8 mouse cellular contexts compared by ENCODE assay signal in the genomic region with DNA sequence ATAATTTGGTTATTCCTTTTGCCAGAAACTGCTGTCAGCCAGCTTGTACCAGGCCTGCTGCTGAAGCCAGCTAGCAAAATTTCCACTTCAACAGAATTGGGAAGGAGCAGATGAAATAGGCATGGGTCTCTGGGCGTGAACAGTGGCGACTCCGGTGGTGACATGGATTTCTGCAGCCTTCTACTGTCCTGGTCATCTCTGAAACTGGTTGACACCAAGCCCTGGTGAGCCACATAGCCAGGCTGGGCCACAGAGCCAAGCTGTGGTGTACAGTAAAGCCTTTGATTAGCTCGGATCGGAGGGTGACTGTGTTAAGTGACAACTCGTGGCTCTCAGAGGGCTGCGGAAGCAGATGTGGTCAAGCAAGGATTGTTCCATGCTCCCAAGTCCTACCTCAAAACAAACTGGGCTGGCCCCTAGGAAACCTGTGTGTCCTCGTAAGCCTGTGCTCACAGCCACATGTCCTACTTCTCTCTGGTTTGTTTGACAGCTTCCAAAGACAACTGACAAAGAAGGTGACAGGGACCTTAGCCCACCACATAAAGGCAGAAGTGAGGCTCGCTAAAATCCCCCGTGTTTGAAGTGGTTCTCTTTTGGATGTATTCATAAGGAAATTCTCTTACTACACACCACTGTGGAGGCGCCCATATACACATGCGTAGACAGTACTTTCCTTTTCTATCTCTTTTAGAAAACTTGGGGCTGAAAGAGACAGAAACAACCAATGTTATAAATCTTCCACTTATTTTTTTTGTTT. TPM values are rescaled to one million over a fixed set of nuclear protein-coding genes. Genes with fewer than 3 reads are reported as not detected.
DNase-seq lines count a peak whose midpoint lies in the region; ATAC-seq lines count a peak whose summit lies in the region.

No protein-coding gene starts in this region.

- 63% methylated on average over 12 of the region's 12 CpGs for WGBS in embryonic facial prominence, embryonic 15.5 days
- 78% methylated on average over 12 of the region's 12 CpGs for WGBS in hindbrain, embryonic 11.5 days

- peak overlapping the region; percentile 48; the same call in 1 of the 2 replicates for H3K4me2 ChIP-seq in embryonic facial prominence, embryonic 15.5 days (replicated peaks)
- H3K4me2 ChIP-seq in hindbrain, embryonic 11.5 days (replicated peaks; ENCODE audit: low read depth, low read length): no peak overlapping the region

- peak; percentile 15 to 19 for DNase-seq in left cerebral cortex, adult 18-20 months (ENCODE audit: low spot score in 2 of 2)
- DNase-seq in left cerebral cortex, postnatal 25 days (ENCODE audit: low spot score in 2 of 2): no peak
- DNase-seq in adipocyte (ENCODE audit: low spot score): peak; percentile 81
- peak; percentile 37 for DNase-seq in hindbrain, embryonic 11.5 days (ENCODE audit: low spot score)
- DNase-seq in thymus, postnatal 36 days: peak; percentile 24 to 41
- no peak for DNase-seq in MN1 (ENCODE audit: low spot score)

- H3K36me3 ChIP-seq in embryonic facial prominence, embryonic 15.5 days: no peaks in the 10 kb centered on the region
- H3K36me3 ChIP-seq in hindbrain, embryonic 11.5 days (ENCODE audit: control insufficient read depth, insufficient read depth, low read length): no peaks in the 10 kb centered on the region

- H3K9ac ChIP-seq in embryonic facial prominence, embryonic 15.5 days: no peak overlapping the region
- H3K9ac ChIP-seq in hindbrain, embryonic 11.5 days (ENCODE audit: low read depth, low read length): no peak overlapping the region

- H3K4me1 ChIP-seq in embryonic facial prominence, embryonic 15.5 days: peaks cover 31% of the 10 kb centered on the region
- H3K4me1 ChIP-seq in hindbrain, embryonic 11.5 days (replicated peaks; ENCODE audit: control insufficient read depth, insufficient read depth, low read length): peaks cover 5% of the 10 kb centered on the region; the same call in 1 of the 2 replicates

- ATAC-seq in embryonic facial prominence, embryonic 15.5 days (ENCODE audit: insufficient number of reproducible peaks, low FRiP score, low TSS enrichment, low read depth): no peak
- ATAC-seq in hindbrain, embryonic 11.5 days (ENCODE audit: low FRiP score): no peak
- peak; percentile 18; the same call in 1 of the 2 replicates for ATAC-seq in megakaryocyte progenitor cell, adult 5-6 weeks (replicated peaks; ENCODE audit: poor library complexity)

- H3K27me3 ChIP-seq in embryonic facial prominence, embryonic 15.5 days: peaks cover 5% of the 10 kb centered on the region; the same call in 1 of the 2 replicates
- no peaks in the 10 kb centered on the region for H3K27me3 ChIP-seq in hindbrain, embryonic 11.5 days (ENCODE audit: control insufficient read depth, insufficient read depth, low read length)

- H3K27ac ChIP-seq in embryonic facial prominence, embryonic 15.5 days (replicated peaks): peak overlapping the region; percentile 83
- H3K27ac ChIP-seq in hindbrain, embryonic 11.5 days (ENCODE audit: low read depth, low read length): no peak overlapping the region

- no peaks in the 10 kb centered on the region for H3K9me3 ChIP-seq in embryonic facial prominence, embryonic 15.5 days (replicated peaks)
- no peaks in the 10 kb centered on the region for H3K9me3 ChIP-seq in hindbrain, embryonic 11.5 days (ENCODE audit: control insufficient read depth, low read length)

- intact Hi-C loops in left cerebral cortex, postnatal 25 days (cut with DNase I): loop anchor here (2.0 kb wide), 2 partner anchors 37 to 45 kb away; partner anchors contain the start of gene Foxp1

- no peak overlapping the region for H3K4me3 ChIP-seq in embryonic facial prominence, embryonic 15.5 days (replicated peaks)
- no peak overlapping the region for H3K4me3 ChIP-seq in hindbrain, embryonic 11.5 days (ENCODE audit: low read depth, low read length)

RNA-seq across cellular contexts. Expression of gene Foxp1, which starts 36.5 kb away (rescaled TPM):
- 100 to 1,000 TPM; 133 to 135 TPM for total RNA-seq in left cerebral cortex, adult 18-20 months (2021)
- 100 to 1,000 TPM; 132 to 157 TPM for total RNA-seq in left cerebral cortex, postnatal 25 days (2021)
- polyA plus RNA-seq in embryonic facial prominence, embryonic 15.5 days (2015; fragmentation: Nextera tagmentation; extraction: Ambion mirVana): 67.3 and 77.5 TPM in 2 replicates
- 81.5 and 91.9 TPM in 2 replicates for polyA plus RNA-seq in hindbrain, embryonic 11.5 days (2014; fragmentation: Nextera tagmentation; extraction: Ambion mirVana)
- 72.1 and 97.3 TPM in 2 replicates for total RNA-seq in megakaryocyte progenitor cell, adult 5-6 weeks (2015)
- total RNA-seq in megakaryocyte progenitor cell, adult 5-6 weeks (2017): 49.5 and 50.1 TPM in 2 replicates

Comparison
In these comparisons a context has a peak if more than half of its experiments do, and no peak if none do; other contexts are left out.
1. DNase-seq: peak in left cerebral cortex, adult 18-20 months (2 of 2), adipocyte (single experiment), hindbrain, embryonic 11.5 days (single experiment) and thymus, postnatal 36 days (2 of 2); none in left cerebral cortex, postnatal 25 days (0 of 2) and MN1 (single experiment).